Mouse (Mus musculus) layer of hippocampus, postnatal 10 days (tissue): ENCODE measurements around the gene Cyp2d26. TPM values are rescaled to one million over a fixed set of nuclear protein-coding genes. Genes with fewer than 3 reads are reported as not detected.

ENCODE experiments used
- DNase-seq, 2 experiments: peaks; one replicate each; pipeline ENCODE4 v3.0.0; 2021; ENCODE audit warnings: low spot score in 2 of 2
- microRNA-seq, 2 experiments: library from miRNA; unstranded; fragments of <30 nt; microRNA quantifications; one replicate each; pipeline ENCODE4 v1.2.0; 2021
- total RNA-seq, 2 experiments: library from RNA; stranded (reverse); gene quantifications; 2 replicates each; pipeline ENCODE4 v1.2.3; 2021

Cyp2d26 gene
- total RNA-seq, 2 experiments from 2014 or later = 0.71 TPM; not detected in 1

DNA sequence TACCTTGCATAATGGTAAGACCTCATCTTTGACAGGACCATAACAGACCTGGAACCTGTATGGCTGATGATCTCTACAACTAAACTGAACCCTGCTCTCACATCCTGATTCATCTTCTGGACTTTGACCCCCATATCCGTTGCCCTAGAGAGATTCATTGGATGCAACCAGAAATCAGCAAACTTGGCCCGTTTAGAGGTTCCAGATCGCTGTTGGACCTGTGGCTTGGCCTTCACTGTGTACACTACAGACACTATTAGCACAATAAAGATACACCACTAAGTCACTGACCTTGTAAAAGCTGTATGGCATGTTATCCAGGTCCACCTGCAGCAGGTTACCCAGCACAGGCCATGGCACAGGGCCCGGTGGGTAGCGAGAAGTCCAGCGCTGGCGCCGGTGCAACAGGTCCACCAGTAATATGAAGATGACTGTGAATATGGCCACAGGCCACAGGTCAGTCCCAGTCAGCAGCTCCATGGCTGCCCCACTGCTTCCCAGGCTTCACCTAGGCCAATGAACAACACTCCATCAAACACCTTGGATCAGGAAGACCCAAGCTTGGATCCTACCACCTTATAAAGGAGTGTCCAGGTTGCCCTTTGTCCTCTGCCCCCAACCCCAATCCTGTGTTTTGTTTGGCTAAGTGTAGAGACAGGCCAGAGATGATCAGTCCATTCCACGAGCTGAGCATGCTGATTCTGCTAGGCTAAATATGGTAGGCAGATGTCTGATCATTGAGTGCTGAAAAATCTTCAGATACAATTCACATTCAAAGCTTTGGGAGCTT lies 30.3 kb downstream of the Cyp2d26 start, which contains the start of gene Cyp2d40:
Cyp2d40 (minus strand) TSS at position 553 of the 790 bp plus-strand sequence.
- no peak for DNase-seq

DNA sequence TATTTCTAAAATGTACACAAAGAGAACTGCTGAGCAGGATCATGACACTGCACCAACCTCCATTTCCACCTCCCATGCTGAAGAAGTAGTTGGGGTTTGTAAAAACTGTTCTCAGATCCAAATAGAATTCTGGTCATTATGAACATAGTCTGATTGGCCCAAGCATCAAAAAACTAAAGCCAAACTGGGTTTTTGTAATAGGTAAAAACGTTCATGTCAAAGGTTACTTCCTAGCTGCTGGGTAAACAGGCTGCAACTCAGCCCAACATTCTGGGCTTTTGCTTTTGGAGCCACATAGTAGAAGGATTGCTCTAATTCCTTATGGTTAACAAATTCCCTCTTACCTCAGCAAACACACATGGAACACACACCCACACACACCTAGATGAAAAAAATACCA lies 46.0 kb downstream of the Cyp2d26 start:
- no peak for DNase-seq

DNA sequence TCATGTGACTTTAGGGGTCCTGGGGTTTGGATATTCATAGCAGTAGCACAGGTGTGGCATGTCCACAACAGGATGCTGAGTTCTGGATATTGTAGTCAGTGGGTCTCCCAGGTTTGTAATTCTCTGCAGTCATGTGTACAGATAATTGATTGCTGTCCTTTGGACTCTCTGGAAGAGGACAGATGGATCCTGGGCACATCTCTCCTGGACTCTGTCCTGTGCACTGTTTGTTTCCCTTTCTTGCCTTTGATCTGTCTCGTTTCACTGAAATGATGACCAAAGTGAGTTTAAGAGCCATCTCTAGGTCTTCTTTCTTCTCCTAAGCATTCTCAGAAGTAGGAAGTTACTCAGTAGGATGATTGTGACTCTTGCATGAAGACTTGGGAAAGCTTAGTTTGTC lies 46.6 kb downstream of the Cyp2d26 start:
- DNase-seq = no peak

Small RNA genes within 50 kb of the gene (microRNA-seq; reads per million reads assigned to microRNA genes)
- 0 reads per million in 2 experiments for gene Gm27618

Other genes with a start within 250 kb of the Cyp2d26 start
- not detected for gene Cyp2d12, start 239.2 kb downstream of the Cyp2d26 start, total RNA-seq
- not detected for gene Cyp2d34, start 173.3 kb downstream of the Cyp2d26 start, total RNA-seq
- gene Cyp2d40, start 30.1 kb downstream of the Cyp2d26 start, total RNA-seq = not detected
- 100 to 1,000 TPM; 139 to 153 TPM for gene Tcf20, start 193.6 kb upstream of the Cyp2d26 start, total RNA-seq
- 1 to 10 TPM; 1.6 to 2.4 TPM for gene Nfam1, start 239.0 kb upstream of the Cyp2d26 start, total RNA-seq